Mouse (Mus musculus): ENCODE results near the gene Rbfox3. TPM values are rescaled to one million over a fixed set of nuclear protein-coding genes. Genes with fewer than 3 reads are reported as not detected.
A peak's percentile ranks its signal among the peaks of the same experiment; 100 is the strongest.

Rbfox3 gene
- polyA plus RNA-seq, 1 experiment from 2014 or later: 0.36 TPM

GRCm38 (mm10) chr11:118609236-118610000 lies 302.0 kb downstream of the Rbfox3 start:
- Histone ChIP-seq H3K27me3 (peaks cover 19% of the 10 kb centered on the region), H3K36me3 (no peaks in the 10 kb centered on the region), H3K4me2 (no peak overlapping the region), H3K4me3 (replicated peaks) (no peak overlapping the region), H3K27ac (no peak overlapping the region), H3K9me3 (replicated peaks) (no peaks in the 10 kb centered on the region), H3K9ac (no peak overlapping the region), H3K4me1 (replicated peaks) (no peaks in the 10 kb centered on the region)
- no peak for ATAC-seq (ENCODE audit: low read depth)
- no peak for DNase-seq
- WGBS (ENCODE audit: insufficient replicate concordance): 9% methylated on average over 17 of the region's 17 CpGs

GRCm38 (mm10) chr11:118607927-118608326 lies 303.5 kb downstream of the Rbfox3 start:
- no peak for ATAC-seq (ENCODE audit: low read depth)
- Histone ChIP-seq H3K4me1 (replicated peaks) (no peaks in the 10 kb centered on the region), H3K9me3 (replicated peaks) (no peaks in the 10 kb centered on the region), H3K4me3 (replicated peaks) (no peak overlapping the region), H3K36me3 (no peaks in the 10 kb centered on the region), H3K27ac (no peak overlapping the region), H3K27me3 (peaks cover 19% of the 10 kb centered on the region), H3K4me2 (no peak overlapping the region), H3K9ac (no peak overlapping the region)
- no peak for DNase-seq
- WGBS (ENCODE audit: insufficient replicate concordance): 44% methylated on average over 8 of the region's 8 CpGs

- DNase-seq: no peak
- no peaks in the 10 kb centered on the region for H3K4me1 ChIP-seq (replicated peaks)
- 52% methylated on average over 2 of the region's 2 CpGs for WGBS (ENCODE audit: insufficient replicate concordance)
- no peak for ATAC-seq (ENCODE audit: low read depth)
- no peaks in the 10 kb centered on the region for H3K9me3 ChIP-seq (replicated peaks)
- H3K27me3 ChIP-seq: peaks cover 19% of the 10 kb centered on the region
- no peak overlapping the region for H3K4me3 ChIP-seq (replicated peaks)
- H3K4me2 ChIP-seq: no peak overlapping the region
- H3K27ac ChIP-seq: no peak overlapping the region
- H3K36me3 ChIP-seq: no peaks in the 10 kb centered on the region
- no peak overlapping the region for H3K9ac ChIP-seq
Observed at GRCm38 (mm10) chr11:118605570-118605969, 305.8 kb downstream of the Rbfox3 start.

- H3K9ac ChIP-seq: no peak overlapping the region
- peaks cover 9% of the 10 kb centered on the region for H3K27me3 ChIP-seq
- no peaks in the 10 kb centered on the region for H3K4me1 ChIP-seq (replicated peaks)
- H3K9me3 ChIP-seq (replicated peaks): no peaks in the 10 kb centered on the region
- H3K4me3 ChIP-seq (replicated peaks): no peak overlapping the region
- H3K27ac ChIP-seq: no peak overlapping the region
- DNase-seq (no peak), ATAC-seq (ENCODE audit: low read depth) (no peak)
- no peaks in the 10 kb centered on the region for H3K36me3 ChIP-seq
- 43% methylated on average over 6 of the region's 6 CpGs for WGBS (ENCODE audit: insufficient replicate concordance)
- H3K4me2 ChIP-seq: no peak overlapping the region
Observed at GRCm38 (mm10) chr11:118604206-118604605, 307.2 kb downstream of the Rbfox3 start.

GRCm38 (mm10) chr11:118603126-118603525 lies 308.3 kb downstream of the Rbfox3 start:
- H3K4me3 ChIP-seq (replicated peaks): no peak overlapping the region
- H3K4me1 ChIP-seq (replicated peaks): no peaks in the 10 kb centered on the region
- WGBS (ENCODE audit: insufficient replicate concordance): 5% methylated on average over 10 of the region's 10 CpGs
- no peaks in the 10 kb centered on the region for H3K9me3 ChIP-seq (replicated peaks)
- no peaks in the 10 kb centered on the region for H3K27me3 ChIP-seq
- H3K9ac ChIP-seq: no peak overlapping the region
- no peak overlapping the region for H3K4me2 ChIP-seq
- no peaks in the 10 kb centered on the region for H3K36me3 ChIP-seq
- no peak overlapping the region for H3K27ac ChIP-seq
- ATAC-seq (ENCODE audit: low read depth): no peak
- peak; percentile 21 for DNase-seq

- Histone ChIP-seq H3K27ac (no peak overlapping the region), H3K4me2 (no peak overlapping the region), H3K36me3 (no peaks in the 10 kb centered on the region), H3K9me3 (replicated peaks) (no peaks in the 10 kb centered on the region), H3K4me3 (replicated peaks) (no peak overlapping the region), H3K4me1 (replicated peaks) (no peaks in the 10 kb centered on the region), H3K27me3 (no peaks in the 10 kb centered on the region), H3K9ac (no peak overlapping the region)
- ATAC-seq (ENCODE audit: low read depth) (no peak), DNase-seq (no peak)
- 64% methylated on average over 9 of the region's 9 CpGs for WGBS (ENCODE audit: insufficient replicate concordance)
Observed at GRCm38 (mm10) chr11:118601484-118601883, 309.9 kb downstream of the Rbfox3 start.

GRCm38 (mm10) chr11:118600168-118600567 lies 311.2 kb downstream of the Rbfox3 start:
- H3K4me2 ChIP-seq: no peak overlapping the region
- no peak for ATAC-seq (ENCODE audit: low read depth)
- H3K36me3 ChIP-seq: no peaks in the 10 kb centered on the region
- no peak for DNase-seq
- H3K9me3 ChIP-seq (replicated peaks): no peaks in the 10 kb centered on the region
- WGBS (ENCODE audit: insufficient replicate concordance): 5% methylated on average over 9 of the region's 9 CpGs
- H3K27ac ChIP-seq: no peak overlapping the region
- no peak overlapping the region for H3K4me3 ChIP-seq (replicated peaks)
- H3K4me1 ChIP-seq (replicated peaks): no peaks in the 10 kb centered on the region
- H3K9ac ChIP-seq: no peak overlapping the region
- H3K27me3 ChIP-seq: no peaks in the 10 kb centered on the region

GRCm38 (mm10) chr11:118598726-118599125 lies 312.7 kb downstream of the Rbfox3 start:
- no peak overlapping the region for H3K9ac ChIP-seq
- H3K4me3 ChIP-seq (replicated peaks): no peak overlapping the region
- H3K27me3 ChIP-seq: no peaks in the 10 kb centered on the region
- WGBS (ENCODE audit: insufficient replicate concordance): 51% methylated on average over 5 of the region's 5 CpGs
- H3K4me2 ChIP-seq: no peak overlapping the region
- no peak for DNase-seq
- no peaks in the 10 kb centered on the region for H3K9me3 ChIP-seq (replicated peaks)
- no peak for ATAC-seq (ENCODE audit: low read depth)
- no peaks in the 10 kb centered on the region for H3K36me3 ChIP-seq
- no peaks in the 10 kb centered on the region for H3K4me1 ChIP-seq (replicated peaks)
- H3K27ac ChIP-seq: no peak overlapping the region

GRCm38 (mm10) chr11:118584826-118585225 lies 326.6 kb downstream of the Rbfox3 start:
- ATAC-seq (ENCODE audit: low read depth): no peak
- 7% methylated on average over 15 of the region's 15 CpGs for WGBS (ENCODE audit: insufficient replicate concordance)

GRCm38 (mm10) chr11:118583989-118584388 lies 327.4 kb downstream of the Rbfox3 start:
- no peak for ATAC-seq (ENCODE audit: low read depth)
- Histone ChIP-seq H3K36me3 (no peaks in the 10 kb centered on the region), H3K9me3 (replicated peaks) (no peaks in the 10 kb centered on the region), H3K4me3 (replicated peaks) (no peak overlapping the region), H3K9ac (no peak overlapping the region), H3K27me3 (no peaks in the 10 kb centered on the region), H3K4me2 (no peak overlapping the region), H3K27ac (no peak overlapping the region), H3K4me1 (replicated peaks) (no peaks in the 10 kb centered on the region)
- no peak for DNase-seq
- 72% methylated on average over 1 of the region's 1 CpGs for WGBS (ENCODE audit: insufficient replicate concordance)

More at GRCm38 (mm10) chr11:118584826-118585225, 326.6 kb downstream of the Rbfox3 start:
- H3K27ac ChIP-seq: no peak overlapping the region
- H3K27me3 ChIP-seq: no peaks in the 10 kb centered on the region
- H3K4me3 ChIP-seq (replicated peaks): no peak overlapping the region
- no peaks in the 10 kb centered on the region for H3K36me3 ChIP-seq
- no peak overlapping the region for H3K4me2 ChIP-seq
- H3K9me3 ChIP-seq (replicated peaks): no peaks in the 10 kb centered on the region
- no peak overlapping the region for H3K9ac ChIP-seq
- peak; percentile 40 for DNase-seq
- no peaks in the 10 kb centered on the region for H3K4me1 ChIP-seq (replicated peaks)

GRCm38 (mm10) chr11:118583573-118583972 lies 327.8 kb downstream of the Rbfox3 start:
- Histone ChIP-seq H3K27me3 (no peaks in the 10 kb centered on the region), H3K36me3 (no peaks in the 10 kb centered on the region), H3K4me3 (replicated peaks) (no peak overlapping the region), H3K9me3 (replicated peaks) (no peaks in the 10 kb centered on the region), H3K9ac (no peak overlapping the region), H3K4me2 (no peak overlapping the region), H3K4me1 (replicated peaks) (no peaks in the 10 kb centered on the region), H3K27ac (no peak overlapping the region)
- ATAC-seq (ENCODE audit: low read depth): no peak
- DNase-seq: no peak
- 69% methylated on average over 8 of the region's 8 CpGs for WGBS (ENCODE audit: insufficient replicate concordance)

- no peak overlapping the region for H3K9ac ChIP-seq
- no peak overlapping the region for H3K4me3 ChIP-seq (replicated peaks)
- DNase-seq (no peak), ATAC-seq (ENCODE audit: low read depth) (no peak)
- peaks cover 8% of the 10 kb centered on the region; the same call in 1 of the 2 replicates for H3K27me3 ChIP-seq
- no peak overlapping the region for H3K4me2 ChIP-seq
- H3K27ac ChIP-seq: no peak overlapping the region
- H3K9me3 ChIP-seq (replicated peaks): no peaks in the 10 kb centered on the region
- H3K4me1 ChIP-seq (replicated peaks): no peaks in the 10 kb centered on the region
- 32% methylated on average over 4 of the region's 4 CpGs for WGBS (ENCODE audit: insufficient replicate concordance)
- H3K36me3 ChIP-seq: no peaks in the 10 kb centered on the region
Observed at GRCm38 (mm10) chr11:118581019-118581418, 330.4 kb downstream of the Rbfox3 start.
